Mouse (Mus musculus) left cerebral cortex, postnatal 4 days (tissue): ENCODE measurements at regions not wholly inside any gene's neighbourhood (a gene's known extent, or its start where the extent isn't known, plus 50 kb on each side); places are given as distances from the start of the nearest gene placed in this dataset.
"Not testable (repeated sequence)": the region's sequence is repeated elsewhere in the genome, so short reads cannot be mapped to it uniquely, and the experiment has no call there.

Experiments
- DNase-seq: peaks from one replicate; pipeline ENCODE4 v3.0.0-alpha.2; 2022
- intact Hi-C: fragments of 180-260 bp; cut with DNase I; formaldehyde crosslinking; loops from one replicate; pipeline ENCODE4 v1.15.1; 2025

DNA sequence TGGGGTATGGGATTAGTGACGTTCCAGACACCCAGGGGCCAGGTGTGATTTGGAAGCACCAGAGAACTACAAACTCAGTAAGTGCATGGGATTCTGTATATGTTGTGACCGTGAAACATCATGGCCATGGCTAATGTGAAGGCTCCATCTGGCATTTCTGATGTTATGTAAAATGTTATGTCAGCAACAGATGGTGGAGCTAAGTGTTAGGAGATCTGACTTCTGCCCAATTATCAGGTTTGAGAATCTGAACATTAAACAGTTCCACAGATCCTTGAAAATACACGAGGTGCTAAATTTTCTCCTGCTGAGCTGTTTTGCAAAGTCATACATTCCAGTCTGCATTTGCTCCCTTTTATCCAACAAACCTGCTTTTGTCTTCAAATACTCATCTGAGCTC, 223.6 kb upstream of the Egfl6 start:
- no peak for DNase-seq
- intact Hi-C loops: loop anchor here (10.0 kb wide), 1 partner anchor 396 kb away; the partner anchor contains the start of gene Tmsb4x

DNA sequence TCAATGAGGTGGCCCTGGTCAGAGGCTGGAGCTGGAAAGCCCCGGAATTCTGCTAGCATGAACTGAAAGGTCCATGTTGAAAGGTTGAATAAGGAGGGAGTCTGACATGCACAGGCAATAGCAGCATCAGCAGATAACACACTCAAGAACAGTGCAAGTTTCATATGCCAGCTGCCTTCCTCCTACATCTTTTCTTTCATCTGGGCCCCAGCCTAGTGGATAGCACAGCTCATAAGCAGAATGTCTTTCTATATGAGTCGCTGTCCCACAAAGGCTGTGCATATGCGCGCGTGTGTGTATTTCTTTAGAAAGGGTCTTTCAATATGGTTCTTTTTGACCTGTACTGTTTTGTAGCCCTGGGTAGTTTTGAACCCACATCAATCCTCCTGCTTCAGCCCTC, 222.7 kb upstream of the Egfl6 start:
- no peak for DNase-seq
- intact Hi-C loops: loop anchor here (10.0 kb wide), 1 partner anchor 397 kb away; the partner anchor contains the start of gene Tmsb4x

DNA sequence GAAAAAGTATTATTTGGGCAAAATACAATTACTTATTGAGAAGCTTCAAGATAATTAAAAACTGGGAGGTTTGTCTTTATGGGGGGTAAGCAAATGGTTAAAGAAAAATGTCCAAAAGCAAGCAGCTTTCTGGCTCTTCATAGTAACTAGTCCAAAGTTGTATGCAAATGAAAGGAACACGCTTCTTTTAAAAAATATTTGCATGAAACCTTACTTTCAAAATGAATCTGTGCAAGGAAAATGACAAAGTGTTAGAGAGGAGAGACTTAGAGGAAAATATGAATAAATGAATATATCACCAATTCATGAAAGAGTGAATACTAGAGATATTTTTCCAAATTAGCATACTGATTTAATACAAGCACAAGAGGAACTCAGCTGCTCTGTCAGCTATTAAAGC, 220.4 kb upstream of the Egfl6 start:
- intact Hi-C loops: loop anchor here (10.0 kb wide), 1 partner anchor 399 kb away; the partner anchor contains the start of gene Tmsb4x

DNA sequence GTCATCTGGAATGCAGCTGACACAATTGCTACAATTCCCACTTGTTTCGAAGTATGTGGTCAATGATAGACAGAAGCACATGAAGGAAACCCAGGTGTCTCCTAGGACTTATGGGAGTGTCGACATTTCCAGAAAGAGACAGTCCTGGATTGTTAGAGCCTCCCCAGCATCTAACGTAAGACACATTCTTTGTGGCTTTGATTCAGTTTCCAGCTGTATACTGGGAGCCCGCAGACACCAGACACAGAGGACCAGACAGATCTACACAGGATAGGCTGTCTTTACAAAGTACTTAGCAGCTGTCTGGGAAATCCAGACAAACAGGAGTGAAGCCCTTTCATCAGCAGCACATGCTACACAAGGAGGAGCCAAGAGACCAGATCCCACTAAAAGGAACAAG, 220.0 kb upstream of the Egfl6 start:
- intact Hi-C loops: loop anchor here (10.0 kb wide), 1 partner anchor 399 kb away; the partner anchor contains the start of gene Tmsb4x
- no peak for DNase-seq

More for the DNA sequence above, 220.4 kb upstream of the Egfl6 start:
- DNase-seq: no peak

DNA sequence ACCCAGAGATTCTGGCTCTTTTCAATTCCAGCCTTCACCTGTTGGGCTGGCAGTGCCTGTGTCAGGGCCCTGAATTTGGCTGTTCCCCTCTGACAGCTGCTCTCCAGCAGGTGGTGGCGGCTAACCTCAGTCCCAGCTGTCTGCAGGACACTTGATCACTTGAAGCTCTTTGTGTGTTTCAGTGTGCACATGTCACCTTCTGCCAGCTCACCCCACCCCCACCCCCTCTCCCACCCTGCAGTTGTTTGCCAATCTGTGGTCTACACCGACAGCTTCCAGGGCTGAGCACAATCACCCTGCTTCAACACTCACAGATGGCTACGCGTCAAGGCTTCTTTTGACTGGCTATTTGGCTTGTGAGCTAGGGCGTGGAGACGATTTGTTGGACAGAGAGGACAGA, 217.7 kb upstream of the Egfl6 start:
- intact Hi-C loops: loop anchor here (10.0 kb wide), 1 partner anchor 402 kb away; the partner anchor contains the start of gene Tmsb4x
- peak; percentile 81 for DNase-seq

DNA sequence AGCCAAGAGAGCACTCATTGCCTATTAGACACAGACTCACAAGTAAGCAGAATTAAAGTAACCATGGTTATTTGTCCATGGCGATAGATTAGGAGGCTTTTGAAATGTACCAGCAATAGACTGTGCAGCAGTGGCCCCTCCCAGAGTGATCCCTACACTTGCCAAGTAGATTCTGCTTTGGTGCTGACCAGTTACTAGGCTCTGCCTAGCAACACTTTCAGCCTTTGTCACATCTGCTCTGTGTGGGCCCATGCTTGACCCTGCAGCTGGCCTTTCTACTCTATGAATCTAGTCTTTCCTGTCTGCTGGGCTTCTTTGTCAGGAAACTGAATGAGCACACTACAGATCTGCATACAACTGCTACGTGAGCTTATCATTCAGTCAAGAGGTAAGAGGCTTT, 215.5 kb upstream of the Egfl6 start:
- DNase-seq: no peak
- intact Hi-C loops: loop anchor here (10.0 kb wide), 1 partner anchor 404 kb away; the partner anchor contains the start of gene Tmsb4x

DNA sequence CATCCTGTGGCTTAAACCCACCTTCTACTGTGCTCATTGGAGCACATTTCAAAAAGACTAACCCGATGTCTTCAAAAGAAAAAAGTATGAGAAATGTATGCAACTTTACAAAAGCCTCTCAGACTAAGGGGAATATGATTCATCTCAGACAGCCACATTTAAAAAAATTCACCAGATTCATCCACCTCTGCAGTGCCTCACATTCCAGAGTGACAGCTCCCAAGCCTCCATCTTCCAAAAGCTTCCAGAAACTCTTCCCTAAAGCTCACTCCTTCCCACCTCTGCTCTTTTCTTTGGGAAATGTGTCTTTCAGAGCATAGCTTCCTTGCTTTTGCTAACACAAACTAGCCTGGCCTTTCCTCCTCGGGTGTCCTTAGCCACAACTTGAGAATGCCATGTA, 210.1 kb upstream of the Egfl6 start:
- intact Hi-C loops: no loop called here
- DNase-seq: no peak

DNA sequence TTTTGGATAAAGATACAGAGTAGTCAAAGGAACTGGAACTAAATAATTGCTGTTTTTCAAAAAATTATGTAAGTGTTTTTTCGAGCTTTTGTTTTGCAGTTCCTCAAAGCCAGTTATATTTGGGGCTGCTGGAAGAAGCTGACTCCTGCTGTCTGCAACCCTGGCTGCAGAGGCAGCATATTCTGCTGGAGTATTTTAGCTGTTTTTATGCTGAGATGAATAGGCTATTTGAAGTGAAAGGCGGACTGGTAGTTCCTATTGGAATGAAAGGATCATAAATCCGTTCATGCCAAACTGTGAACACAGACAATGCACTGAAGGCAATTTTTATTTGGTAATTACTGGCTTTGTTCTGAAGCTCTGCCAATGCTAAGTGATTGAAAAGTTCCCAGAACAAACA, 203.5 kb upstream of the Egfl6 start:
- intact Hi-C loops: no loop called here
- DNase-seq: no peak

DNA sequence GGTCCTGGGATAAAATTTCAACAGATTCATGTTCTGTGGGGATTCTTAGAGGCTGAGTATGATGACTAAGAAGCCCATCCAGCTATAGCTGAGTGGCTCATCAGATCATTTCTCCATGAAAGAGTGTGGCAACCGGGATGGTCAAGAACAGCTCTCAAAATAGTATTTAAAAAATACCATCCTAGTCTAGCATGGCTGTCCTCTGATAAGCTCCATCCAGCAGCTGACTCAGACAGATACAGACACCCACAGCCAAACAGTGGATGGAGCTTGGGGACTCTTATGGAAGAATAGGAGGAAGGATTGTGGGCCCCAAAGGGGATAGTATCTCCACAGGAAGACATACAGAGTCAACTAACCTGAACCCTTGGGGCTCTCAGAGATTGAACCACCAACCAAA, 201.6 kb upstream of the Egfl6 start:
- intact Hi-C loops, DNase-seq: not testable (repeated sequence)

DNA sequence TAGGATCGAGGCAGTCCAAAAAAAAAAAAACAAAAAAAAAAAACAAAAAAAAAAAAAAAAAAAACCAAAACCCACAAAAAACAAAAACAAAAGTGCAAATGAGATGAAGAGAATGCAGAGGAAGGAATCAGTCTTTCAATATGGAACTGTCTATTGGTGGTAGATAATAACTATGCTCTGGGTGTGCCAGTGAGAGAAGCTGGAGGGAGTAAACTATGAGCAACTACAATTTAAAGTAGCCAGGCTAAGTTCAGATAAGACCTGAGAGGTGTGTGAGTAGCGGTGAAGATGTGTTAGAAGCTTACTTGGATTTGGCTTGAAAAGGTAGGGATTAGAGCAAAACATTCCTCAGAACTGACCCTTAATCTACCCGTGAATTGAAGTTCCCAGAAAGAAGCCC, 200.1 kb upstream of the Egfl6 start:
- intact Hi-C loops: no loop called here
- no peak for DNase-seq

DNA sequence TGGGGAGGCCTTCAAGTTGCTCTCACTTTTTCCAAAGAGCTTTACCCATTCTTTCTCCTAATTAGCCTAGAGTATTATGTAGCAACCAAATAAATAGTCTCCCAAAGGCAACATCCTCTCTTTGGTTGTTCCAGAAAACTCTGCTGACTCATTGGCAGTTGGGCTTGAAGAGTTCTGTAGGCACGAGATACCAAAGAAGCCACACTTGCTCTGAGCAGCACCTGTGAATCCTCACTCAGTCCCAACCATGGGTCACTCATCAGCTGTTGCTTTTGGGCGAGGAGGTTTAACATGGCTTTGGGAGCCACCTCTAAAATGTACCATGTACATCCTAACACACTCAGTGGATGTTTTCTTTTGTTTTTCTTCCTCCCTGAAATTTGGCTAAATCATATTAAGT, 197.9 kb upstream of the Egfl6 start:
- no peak for DNase-seq
- intact Hi-C loops: no loop called here

DNA sequence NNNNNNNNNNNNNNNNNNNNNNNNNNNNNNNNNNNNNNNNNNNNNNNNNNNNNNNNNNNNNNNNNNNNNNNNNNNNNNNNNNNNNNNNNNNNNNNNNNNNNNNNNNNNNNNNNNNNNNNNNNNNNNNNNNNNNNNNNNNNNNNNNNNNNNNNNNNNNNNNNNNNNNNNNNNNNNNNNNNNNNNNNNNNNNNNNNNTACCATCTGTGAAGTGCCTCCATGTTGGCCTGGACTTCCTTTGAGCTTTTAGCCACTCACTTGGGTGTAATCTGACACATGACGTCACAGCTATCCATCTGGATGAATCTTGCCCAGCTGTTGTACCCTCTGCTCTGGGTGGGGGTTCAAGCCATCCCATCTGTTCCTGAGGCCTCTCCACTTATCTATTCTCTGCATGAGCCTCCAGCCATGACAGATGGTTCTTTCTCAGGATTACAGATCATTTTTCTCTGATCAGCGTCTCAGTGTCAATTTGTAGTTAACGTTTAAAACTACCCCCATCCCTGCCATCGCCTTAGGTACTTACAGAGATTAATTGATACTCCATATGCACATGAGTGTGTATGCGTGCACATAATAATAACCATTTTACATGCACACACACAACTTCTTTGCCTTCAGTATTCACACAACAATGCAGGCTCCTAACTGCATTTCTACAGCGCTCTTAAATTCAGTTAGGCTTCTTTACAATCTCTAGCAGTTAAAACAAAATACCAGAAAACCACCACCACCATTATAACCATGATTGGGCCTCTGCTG, 194.0 kb upstream of the Egfl6 start:
- peak; percentile 49 for DNase-seq
- intact Hi-C loops: no loop called here

DNA sequence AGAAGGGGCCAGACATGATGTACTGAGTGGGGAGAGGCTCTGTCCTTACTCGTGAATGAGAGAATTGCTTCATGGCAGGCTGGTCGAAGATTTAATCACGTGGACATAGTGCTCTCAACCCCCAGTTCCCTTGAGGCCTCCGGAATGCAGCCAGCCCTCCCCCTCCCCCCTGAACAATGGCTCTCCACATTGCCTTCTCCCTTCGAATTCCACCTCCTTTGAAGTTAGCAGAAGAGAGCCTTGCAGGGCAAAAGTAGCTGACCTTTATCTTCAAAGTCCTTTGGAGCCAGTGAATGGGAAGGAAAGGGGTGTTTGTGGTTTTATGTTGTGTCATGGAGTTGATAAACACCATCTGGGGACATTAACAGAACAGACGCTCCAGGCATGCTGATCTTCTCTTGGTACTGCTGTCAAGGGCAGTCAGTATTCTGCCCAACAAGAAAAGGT, 187.9 kb upstream of the Egfl6 start:
- intact Hi-C loops: no loop called here
- peak; percentile 44 for DNase-seq

DNA sequence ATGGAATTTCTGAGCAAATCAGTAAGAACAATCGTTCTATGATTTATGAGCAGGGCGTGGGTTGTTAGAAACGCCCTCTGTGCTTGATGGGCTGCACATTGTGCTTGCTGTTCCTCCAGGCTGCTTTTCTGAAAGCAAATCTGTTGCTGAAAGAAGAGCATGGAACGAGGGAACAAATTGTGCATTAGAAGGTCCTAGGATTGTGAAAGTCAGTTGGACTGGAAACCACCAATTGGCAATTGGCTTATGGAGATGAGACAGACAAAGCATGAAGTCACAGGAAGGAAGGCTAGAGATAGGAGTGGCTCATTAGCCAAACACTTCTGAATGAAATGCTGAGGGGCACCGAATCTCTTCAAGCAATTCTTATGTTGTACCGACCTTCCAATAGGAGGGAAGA, 181.5 kb upstream of the Egfl6 start:
- no peak for DNase-seq
- intact Hi-C loops: no loop called here

DNA sequence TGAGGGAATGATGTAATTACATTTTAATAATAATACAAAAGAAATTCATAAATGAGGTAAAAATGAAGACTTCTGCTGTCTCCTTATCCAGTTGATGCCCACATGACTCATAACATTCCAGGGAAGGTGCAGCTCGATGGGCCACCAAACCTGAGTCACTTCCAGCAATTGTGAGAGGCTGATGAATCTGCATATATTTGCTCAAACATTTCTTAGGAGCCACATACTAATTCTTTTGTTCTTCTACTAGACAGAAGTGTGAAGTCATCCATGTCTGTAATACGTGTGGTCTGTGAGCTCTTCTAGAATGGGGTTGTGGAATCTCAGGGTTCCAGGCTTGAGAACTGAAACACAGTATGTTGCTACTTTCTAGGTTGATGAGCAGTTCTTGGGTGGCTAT, 180.1 kb upstream of the Egfl6 start:
- intact Hi-C loops: no loop called here
- no peak for DNase-seq

DNA sequence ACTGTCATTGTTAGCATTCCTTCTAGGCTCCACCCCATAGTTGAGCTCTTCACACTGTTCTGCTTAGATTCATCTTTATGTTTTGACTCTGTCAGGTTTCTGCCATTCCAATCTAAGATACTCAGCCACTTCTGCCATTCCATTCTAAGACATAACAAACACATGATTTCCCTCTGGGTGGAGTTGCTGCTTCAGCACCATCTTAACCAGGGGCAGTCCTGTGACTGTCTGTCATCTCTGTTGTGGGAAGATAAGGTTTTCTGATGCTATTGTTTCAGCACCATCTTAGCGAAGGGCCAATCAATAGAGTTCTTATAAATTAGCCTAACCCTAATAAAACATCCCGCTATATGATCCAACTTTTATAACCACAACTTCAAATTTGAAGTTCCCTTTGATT, 176.6 kb upstream of the Egfl6 start:
- no peak for DNase-seq
- intact Hi-C loops: no loop called here

DNA sequence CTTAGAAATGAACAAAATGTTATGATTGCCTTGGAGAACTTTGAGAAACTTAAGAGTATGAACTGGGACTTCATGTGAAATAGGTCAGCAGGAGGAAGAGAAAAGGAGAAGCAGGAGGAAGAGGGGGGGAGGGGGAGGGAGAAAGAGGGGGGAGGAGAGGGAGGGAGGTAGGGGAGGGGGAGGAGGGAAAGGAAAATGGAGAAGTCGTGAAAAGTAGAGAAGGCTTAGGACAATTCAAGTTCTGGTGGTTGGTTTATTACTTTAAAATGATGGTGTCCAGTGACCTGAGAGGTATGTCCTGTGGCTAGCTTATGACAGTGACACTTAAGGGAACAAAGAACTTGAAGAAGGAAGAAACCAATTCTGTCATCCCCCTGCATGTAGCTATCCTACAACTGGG, 171.6 kb upstream of the Egfl6 start:
- no peak for DNase-seq
- intact Hi-C loops: no loop called here

DNA sequence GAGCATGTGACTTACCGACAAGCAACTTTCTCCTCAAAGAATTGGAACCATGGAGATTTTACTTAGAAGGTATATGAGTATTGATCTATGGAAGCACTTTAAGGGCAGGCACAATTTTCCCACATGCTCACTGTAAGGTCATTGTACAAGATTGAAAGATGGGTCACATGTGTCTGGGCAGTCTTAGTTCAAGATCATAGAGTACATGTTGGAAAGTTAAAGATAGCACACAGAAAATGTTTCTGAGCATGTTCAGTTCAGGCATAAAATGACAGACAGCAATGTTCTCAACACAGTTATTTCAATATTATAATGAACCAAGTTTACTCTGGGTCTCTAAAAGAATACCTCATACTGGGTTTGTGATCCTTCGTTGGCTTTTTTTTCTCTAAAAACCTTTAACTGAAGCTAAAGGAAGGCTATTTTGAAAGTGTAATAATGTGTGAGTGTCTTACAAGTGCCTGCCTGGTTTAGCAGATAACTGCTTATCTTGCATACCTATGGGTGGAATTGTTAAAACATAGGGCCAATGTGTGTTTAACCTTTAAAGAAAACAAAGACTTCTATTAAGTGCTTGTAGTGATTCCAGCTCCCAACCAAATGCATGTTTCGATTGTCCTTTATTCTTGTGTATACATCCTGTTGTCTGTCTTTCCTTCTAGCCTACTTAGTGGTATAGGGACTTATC, 169.6 kb upstream of the Egfl6 start:
- DNase-seq: no peak
- intact Hi-C loops: no loop called here

DNA sequence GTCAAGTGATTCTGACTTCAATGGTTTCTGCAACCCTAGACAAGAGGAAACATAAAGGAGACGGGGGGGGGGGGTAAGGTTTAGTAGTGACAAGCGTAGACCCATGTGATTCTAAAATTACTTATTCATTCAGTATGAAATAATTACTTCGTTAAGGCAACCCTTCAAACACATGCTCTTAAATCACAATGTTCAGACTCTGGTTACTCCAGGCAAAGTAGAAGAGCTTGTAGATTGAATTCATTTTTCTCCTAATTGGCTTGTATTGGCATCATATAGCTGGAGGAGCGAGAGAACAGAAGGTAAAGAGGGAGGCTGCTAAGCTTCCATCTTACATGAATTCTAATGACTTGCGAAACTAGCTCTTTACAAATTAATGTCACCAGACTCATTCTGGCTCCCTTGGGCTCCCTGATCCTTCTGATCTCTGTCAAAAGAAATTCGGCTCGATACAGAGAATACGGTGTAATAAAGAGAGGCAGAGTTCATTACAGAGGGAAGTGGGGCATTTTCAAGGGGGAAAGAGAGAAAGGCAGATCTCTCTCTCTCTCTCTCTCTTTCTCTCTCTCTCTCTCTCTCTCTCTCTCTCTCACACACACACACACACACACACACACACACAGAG, 163.6 kb upstream of the Egfl6 start:
- no peak for DNase-seq
- intact Hi-C loops: no loop called here

DNA sequence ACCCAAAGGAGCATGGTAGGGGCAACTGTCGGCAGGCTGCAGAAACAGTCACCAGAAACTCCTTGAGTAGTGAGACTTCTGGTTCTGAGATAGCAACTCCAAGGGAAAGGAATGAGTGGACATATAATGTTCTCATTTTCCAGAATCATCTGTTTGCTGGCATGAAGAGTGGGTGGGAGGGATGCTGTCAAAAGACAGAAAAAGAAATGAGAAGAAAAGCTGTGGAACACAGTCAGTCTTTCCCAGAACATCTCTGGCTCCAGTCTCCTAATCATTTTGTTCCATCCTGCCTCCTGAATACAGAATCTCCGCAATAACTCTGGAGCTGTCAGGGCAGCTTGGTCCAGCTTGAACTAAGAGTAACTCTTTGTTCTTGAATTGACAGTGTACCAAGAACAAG, 145.8 kb upstream of the Egfl6 start:
- intact Hi-C loops: no loop called here
- no peak for DNase-seq

DNA sequence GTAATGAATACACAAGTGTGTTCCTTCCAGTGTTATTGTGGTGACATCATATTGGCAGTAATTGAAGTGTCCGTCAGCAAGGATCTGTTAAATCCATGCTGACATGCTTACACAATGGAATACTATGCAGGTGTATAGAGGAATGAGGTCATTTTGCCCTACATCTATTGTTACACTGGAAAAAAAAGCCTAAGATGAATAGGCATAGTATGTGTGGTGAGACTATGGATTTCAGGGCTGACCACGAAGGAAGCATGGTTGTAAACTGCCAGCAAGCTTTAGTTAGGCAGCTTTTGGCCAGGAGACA, 143.1 kb upstream of the Egfl6 start:
- DNase-seq: no peak
- intact Hi-C loops: no loop called here
